In the genomic region with DNA sequence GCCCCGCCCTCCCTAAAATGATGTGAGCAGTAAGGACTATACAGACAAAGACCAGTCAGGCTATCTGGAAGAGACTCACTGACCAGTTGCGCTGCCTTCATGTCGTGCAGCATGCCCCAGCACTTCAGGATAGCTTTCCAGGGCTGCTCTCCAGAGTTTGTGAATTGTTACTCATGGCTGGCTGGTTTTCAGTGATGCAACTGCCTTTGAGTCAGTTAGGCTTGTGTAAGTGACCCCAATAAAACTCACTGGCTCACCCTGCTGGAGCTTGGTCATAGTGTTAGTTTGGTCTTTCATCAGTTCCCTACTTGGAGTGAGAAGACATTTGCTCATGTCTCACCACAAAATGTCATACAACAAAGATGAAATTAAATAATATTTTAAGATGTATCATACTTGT, we compare ENCODE assay signal across 9 mouse cellular contexts.
DNase-seq lines count a peak whose midpoint lies in the region; ATAC-seq and TF ChIP-seq lines count a peak whose summit lies in the region.
"Had no signal": no experiment of that assay in that cellular context is flagged by ENCODE, and none has a peak within 500 bp of the region (broad histone marks: within the 10 kb centered on the region; RNA-seq: fewer than 3 reads in every experiment).

No protein-coding gene starts in this region.

- WGBS in heart, postnatal 0 days, result 85% methylated on average over 3 of the region's 3 CpGs

- no peaks in the 10 kb centered on the region for H3K36me3 ChIP-seq in heart, postnatal 0 days (replicated peaks; ENCODE audit: control insufficient read depth, insufficient read depth, low read length)
- H3K36me3 ChIP-seq: forebrain, embryonic 12.5 days had no signal

- H3K4me2 ChIP-seq in heart, postnatal 0 days (ENCODE audit: low read depth, low read length), result no peak overlapping the region
- H3K4me2 ChIP-seq: forebrain, embryonic 12.5 days had no signal

- no peaks in the 10 kb centered on the region for H3K9me3 ChIP-seq in heart, postnatal 0 days (replicated peaks; ENCODE audit: control insufficient read depth, low read length)
- H3K9me3 ChIP-seq: forebrain, embryonic 12.5 days had no signal

- no peaks in the 10 kb centered on the region for H3K27me3 ChIP-seq in heart, postnatal 0 days (ENCODE audit: control insufficient read depth, insufficient read depth, low read length)
- H3K27me3 ChIP-seq: forebrain, embryonic 12.5 days had no signal

- no peak overlapping the region for H3K9ac ChIP-seq in heart, postnatal 0 days (replicated peaks; ENCODE audit: low read depth, low read length)
- H3K9ac ChIP-seq: forebrain, embryonic 12.5 days had no signal

- peak; percentile 33; the same call in 1 of the 2 replicates for ATAC-seq in heart, postnatal 0 days (ENCODE audit: insufficient read depth, low read depth)
- no peak for ATAC-seq in megakaryocyte-erythroid progenitor cell, adult 5-6 weeks (replicated peaks; ENCODE audit: low FRiP score, low TSS enrichment, poor library complexity, severe bottlenecking)
- no peak for ATAC-seq in inflammation-experienced regulatory T-cells, adult 6 months

- no peak overlapping the region for H3K27ac ChIP-seq in heart, postnatal 0 days (ENCODE audit: low read depth)
- H3K27ac ChIP-seq: forebrain, embryonic 12.5 days had no signal

- TF ChIP-seq EP300 in heart, postnatal 0 days (IDR thresholded peaks at IDR 0.05; ENCODE audit: low read depth), result no peak

- H3K4me1 ChIP-seq in heart, postnatal 0 days (ENCODE audit: control insufficient read depth, insufficient read depth), result no peaks in the 10 kb centered on the region
- H3K4me1 ChIP-seq: forebrain, embryonic 12.5 days had no signal

- peak; percentile 40 for TF ChIP-seq CTCF in heart, postnatal 0 days (IDR thresholded peaks at IDR 0.05; ENCODE audit: low read depth)

- peak; percentile 23 for DNase-seq in kidney, adult 18-20 months
- DNase-seq in kidney, postnatal 14 days, result no peak
- peak; percentile 32 to 40 for DNase-seq in adrenal gland, adult 18-20 months (ENCODE audit: low spot score in 2 of 2)
- no peak for DNase-seq in heart, postnatal 0 days (ENCODE audit: low spot score)
- DNase-seq in lung, postnatal 10 days, result peak; percentile 48
- no peak for DNase-seq in embryo, embryonic 10.5 days (ENCODE audit: low spot score)

- H3K4me3 ChIP-seq in heart, postnatal 0 days (ENCODE audit: low read depth, low read length), result no peak overlapping the region
- H3K4me3 ChIP-seq: forebrain, embryonic 12.5 days had no signal

Comparison
In these comparisons a context has a peak if more than half of its experiments do, and no peak if none do; other contexts are left out.
1. DNase-seq: peak in kidney, adult 18-20 months (single experiment), adrenal gland, adult 18-20 months (2 of 2) and lung, postnatal 10 days (single experiment); none in kidney, postnatal 14 days (single experiment), heart, postnatal 0 days (single experiment) and embryo, embryonic 10.5 days (single experiment).